Mouse (Mus musculus) central nervous system, embryonic 11.5 days (tissue): ENCODE data around the gene Fmo3. TPM values are rescaled to one million over a fixed set of nuclear protein-coding genes. Genes with fewer than 3 reads are reported as not detected.

Source experiments
- polyA plus RNA-seq: library from polyadenylated mRNA; depleted of rRNA; stranded (reverse); fragments of >200 nt; gene quantifications from 2 replicates; pipeline ENCODE4 v1.2.3, GENCODE M21; 2012; rRNA removed

Fmo3 gene
- not detected in 2 replicates for polyA plus RNA-seq

GRCm38 (mm10) chr1:162984428-162984827 lies at the start of gene Fmo3:
Fmo3 (minus strand) TSS chr1:162984528.

GRCm38 (mm10) chr1:162937415-162937814 lies 46.9 kb downstream of the Fmo3 start, which contains the start of gene Fmo6:
Fmo6 (minus strand) TSS chr1:162937515.

Other genes with a start within 250 kb of the Fmo3 start
- 38.8 and 71.2 TPM in 2 replicates for gene Prrc2c, start 244.0 kb downstream of the Fmo3 start, polyA plus RNA-seq
- 0.37 and 0.89 TPM in 2 replicates for gene Fmo4, start 170.6 kb downstream of the Fmo3 start, polyA plus RNA-seq
- 14.8 and 20.7 TPM in 2 replicates for gene Fmo1, start 117.9 kb downstream of the Fmo3 start, polyA plus RNA-seq
- gene Fmo2, start 85.8 kb downstream of the Fmo3 start, polyA plus RNA-seq, result 0.16 and 0.17 TPM in 2 replicates
- 0.09 TPM in 1 of 2 replicates, not detected in the other for gene Fmo6, start 47.0 kb downstream of the Fmo3 start, polyA plus RNA-seq
- gene Mroh9, start 101.1 kb upstream of the Fmo3 start, polyA plus RNA-seq, result not detected in 2 replicates